Comparison of ENCODE assay signal across 25 mouse cellular contexts in genomic region chr5:125279216-125279615, GRCm38 (mm10).
DNase-seq lines count a peak whose midpoint lies in the region; ATAC-seq lines count a peak whose summit lies in the region.
"Had no signal": no experiment of that assay in that cellular context is flagged by ENCODE, and none has a peak within 500 bp of the region (broad histone marks: within the 10 kb centered on the region; RNA-seq: fewer than 3 reads in every experiment).

No protein-coding gene starts in this region.

- peaks cover 22% of the 10 kb centered on the region for H3K4me1 ChIP-seq in limb, embryonic 15.5 days
- H3K4me1 ChIP-seq in limb, embryonic 10.5 days = peaks cover 29% of the 10 kb centered on the region
- H3K4me1 ChIP-seq in embryonic facial prominence, embryonic 11.5 days (ENCODE audit: control insufficient read depth, insufficient read depth, low read length) = peaks cover 4% of the 10 kb centered on the region; the same call in 1 of the 2 replicates
- H3K4me1 ChIP-seq: stomach, embryonic 15.5 days had no signal

- H3K4me2 ChIP-seq in limb, embryonic 15.5 days = no peak overlapping the region
- no peak overlapping the region for H3K4me2 ChIP-seq in embryonic facial prominence, embryonic 11.5 days (ENCODE audit: low read depth, low read length)
- H3K4me2 ChIP-seq: heart, embryonic 15.5 days; liver, embryonic 11.5 days; midbrain, embryonic 13.5 days; neural tube, embryonic 12.5 days; stomach, embryonic 15.5 days had no signal

- H3K9me3 ChIP-seq in limb, embryonic 15.5 days = no peaks in the 10 kb centered on the region
- no peaks in the 10 kb centered on the region for H3K9me3 ChIP-seq in limb, embryonic 10.5 days (replicated peaks)
- H3K9me3 ChIP-seq in embryonic facial prominence, embryonic 11.5 days (replicated peaks; ENCODE audit: control insufficient read depth, low read length) = no peaks in the 10 kb centered on the region
- H3K9me3 ChIP-seq: heart, embryonic 15.5 days; midbrain, embryonic 13.5 days; neural tube, embryonic 12.5 days; stomach, embryonic 15.5 days had no signal

- no peaks in the 10 kb centered on the region for H3K27me3 ChIP-seq in limb, embryonic 15.5 days
- no peaks in the 10 kb centered on the region for H3K27me3 ChIP-seq in limb, embryonic 10.5 days (ENCODE audit: low read depth, poor library complexity, severe bottlenecking)
- no peaks in the 10 kb centered on the region for H3K27me3 ChIP-seq in embryonic facial prominence, embryonic 11.5 days (ENCODE audit: control insufficient read depth, insufficient read depth, low read length)
- no peaks in the 10 kb centered on the region for H3K27me3 ChIP-seq in splenic B cell, adult 2 months (ENCODE audit: control insufficient read depth, insufficient read depth, low read length, poor library complexity, severe bottlenecking)
- H3K27me3 ChIP-seq: heart, embryonic 15.5 days; midbrain, embryonic 13.5 days; neural tube, embryonic 12.5 days; stomach, embryonic 15.5 days had no signal

- H3K9ac ChIP-seq in limb, embryonic 15.5 days = no peak overlapping the region
- H3K9ac ChIP-seq in embryonic facial prominence, embryonic 11.5 days (replicated peaks; ENCODE audit: low read length) = no peak overlapping the region; the same call in 1 of the 2 replicates
- H3K9ac ChIP-seq: heart, embryonic 15.5 days; midbrain, embryonic 13.5 days; neural tube, embryonic 12.5 days; stomach, embryonic 15.5 days had no signal

- H3K36me3 ChIP-seq in limb, embryonic 15.5 days = no peaks in the 10 kb centered on the region; the same call in 1 of the 2 replicates
- peaks cover 17% of the 10 kb centered on the region for H3K36me3 ChIP-seq in limb, embryonic 10.5 days
- H3K36me3 ChIP-seq in embryonic facial prominence, embryonic 11.5 days (replicated peaks; ENCODE audit: control insufficient read depth, insufficient read depth, low read depth, low read length) = no peaks in the 10 kb centered on the region
- H3K36me3 ChIP-seq in splenic B cell, adult 2 months (ENCODE audit: control insufficient read depth, insufficient read depth, low read length, poor library complexity, severe bottlenecking) = no peaks in the 10 kb centered on the region
- H3K36me3 ChIP-seq: heart, embryonic 15.5 days; midbrain, embryonic 13.5 days; neural tube, embryonic 12.5 days; stomach, embryonic 15.5 days had no signal

- 38% methylated on average over 7 of the region's 7 CpGs for WGBS in limb, embryonic 15.5 days
- WGBS in limb, embryonic 10.5 days = 54% methylated on average over 7 of the region's 7 CpGs
- WGBS in embryonic facial prominence, embryonic 11.5 days = 40% methylated on average over 7 of the region's 7 CpGs

- DNase-seq in cerebellum, adult 9-10 months = peak; percentile 2
- no peak for DNase-seq in cerebellum, postnatal 14 days
- no peak for DNase-seq in limb, embryonic 10.5 days (ENCODE audit: low spot score)
- no peak for DNase-seq in embryonic facial prominence, embryonic 11.5 days (ENCODE audit: low spot score)
- peak; percentile 17 for DNase-seq in splenic B cell, adult 2 months (ENCODE audit: low read depth, low spot score)
- DNase-seq in left cerebral cortex, adult 18-20 months (ENCODE audit: low spot score in 2 of 2) = no peak
- DNase-seq: adrenal gland, postnatal 14 days; cerebellum, adult 8-10 months; gastrocnemius, adult 2 months; heart, postnatal 36 days; kidney, adult 2 months; layer of hippocampus, adult 9-11 months; lung, adult 2 months; lung, postnatal 14 days; retina, postnatal 1 day; right cerebral cortex, postnatal 25 days; thymus, postnatal 25 days had no signal

- no peak for ATAC-seq in limb, embryonic 15.5 days (ENCODE audit: insufficient number of reproducible peaks, low FRiP score, low TSS enrichment, low read depth)
- ATAC-seq in embryonic facial prominence, embryonic 11.5 days (replicated peaks; ENCODE audit: insufficient number of reproducible peaks, low FRiP score, low TSS enrichment, low read depth) = no peak
- ATAC-seq: inflammation-experienced regulatory T-cells, adult 6 months; midbrain, embryonic 13.5 days had no signal

- H3K27ac ChIP-seq in limb, embryonic 15.5 days = peak overlapping the region; percentile 17; the same call in 1 of the 2 replicates
- H3K27ac ChIP-seq in limb, embryonic 10.5 days = no peak overlapping the region
- H3K27ac ChIP-seq in embryonic facial prominence, embryonic 11.5 days (replicated peaks; ENCODE audit: low read depth, low read length) = peak overlapping the region; percentile 1; the same call in 1 of the 2 replicates
- H3K27ac ChIP-seq: gastrocnemius, adult 2 months; heart, embryonic 15.5 days; kidney, postnatal 0 days; midbrain, embryonic 13.5 days; neural tube, embryonic 12.5 days; stomach, embryonic 15.5 days had no signal

- H3K4me3 ChIP-seq in limb, embryonic 15.5 days = no peak overlapping the region
- H3K4me3 ChIP-seq in limb, embryonic 10.5 days = no peak overlapping the region
- no peak overlapping the region for H3K4me3 ChIP-seq in embryonic facial prominence, embryonic 11.5 days (ENCODE audit: low read depth, low read length)
- H3K4me3 ChIP-seq: gastrocnemius, adult 2 months; heart, embryonic 15.5 days; midbrain, embryonic 13.5 days; neural tube, embryonic 12.5 days; stomach, embryonic 15.5 days had no signal

Comparison
In these comparisons a context has a peak if more than half of its experiments do, and no peak if none do; other contexts are left out.
1. DNase-seq: peak in cerebellum, adult 9-10 months (single experiment) and splenic B cell, adult 2 months (single experiment); none in cerebellum, postnatal 14 days (0 of 2), limb, embryonic 10.5 days (single experiment), embryonic facial prominence, embryonic 11.5 days (single experiment) and left cerebral cortex, adult 18-20 months (0 of 2).